Mouse (Mus musculus) lung, adult 2 months (tissue): Measurements from ENCODE around the gene BC017158.

ENCODE experiments used
- CTCF ChIP-seq: fragments of 200-500 bp; IDR thresholded peaks from 2 replicates; pipeline ENCODE4 v1.5.1; 2011; ENCODE audit warnings: mild to moderate bottlenecking, low read length, control low read depth; ENCODE audit not compliant: insufficient read depth
- POLR2A ChIP-seq: fragments of 200-500 bp; IDR thresholded peaks from 2 replicates; pipeline ENCODE4 v1.6.1; 2011; ENCODE audit warnings: low read depth, mild to moderate bottlenecking, control low read depth, low read length, borderline replicate concordance; ENCODE audit errors: extremely low read depth

DNA sequence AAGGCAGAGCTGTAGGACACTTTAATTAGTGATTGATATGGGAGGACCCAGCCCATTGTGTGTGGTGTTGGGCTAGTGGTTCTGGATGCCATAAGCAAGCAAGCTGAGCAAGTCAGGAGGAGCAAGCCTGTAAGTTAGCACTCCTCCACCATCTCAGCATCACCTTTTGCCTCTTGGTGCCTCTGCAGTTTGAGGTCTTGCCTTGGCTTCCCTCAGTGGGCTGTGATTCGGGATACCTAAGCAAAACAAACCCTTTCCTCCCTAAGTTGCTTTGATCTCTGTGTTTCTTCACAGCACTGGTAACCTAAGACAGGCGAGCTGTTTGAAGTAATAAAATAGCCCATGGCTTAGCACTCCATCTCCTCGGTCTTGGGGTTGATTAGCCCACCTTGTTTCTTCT, 13.3 kb upstream of the BC017158 start:
- TF ChIP-seq CTCF (no peak), POLR2A (no peak)
